Mouse (Mus musculus): ENCODE measurements around the gene Hist1h4i. TPM values are rescaled to one million over a fixed set of nuclear protein-coding genes. Genes with fewer than 3 reads are reported as not detected.
A peak's percentile ranks its signal among the peaks of the same experiment; 100 is the strongest.
"Not testable (repeated sequence)": the region's sequence is repeated elsewhere in the genome, so short reads cannot be mapped to it uniquely, and the experiment has no call there.

The Hist1h4i gene
- polyA plus RNA-seq, 1 experiment from 2014 or later = 31.9 TPM

DNA sequence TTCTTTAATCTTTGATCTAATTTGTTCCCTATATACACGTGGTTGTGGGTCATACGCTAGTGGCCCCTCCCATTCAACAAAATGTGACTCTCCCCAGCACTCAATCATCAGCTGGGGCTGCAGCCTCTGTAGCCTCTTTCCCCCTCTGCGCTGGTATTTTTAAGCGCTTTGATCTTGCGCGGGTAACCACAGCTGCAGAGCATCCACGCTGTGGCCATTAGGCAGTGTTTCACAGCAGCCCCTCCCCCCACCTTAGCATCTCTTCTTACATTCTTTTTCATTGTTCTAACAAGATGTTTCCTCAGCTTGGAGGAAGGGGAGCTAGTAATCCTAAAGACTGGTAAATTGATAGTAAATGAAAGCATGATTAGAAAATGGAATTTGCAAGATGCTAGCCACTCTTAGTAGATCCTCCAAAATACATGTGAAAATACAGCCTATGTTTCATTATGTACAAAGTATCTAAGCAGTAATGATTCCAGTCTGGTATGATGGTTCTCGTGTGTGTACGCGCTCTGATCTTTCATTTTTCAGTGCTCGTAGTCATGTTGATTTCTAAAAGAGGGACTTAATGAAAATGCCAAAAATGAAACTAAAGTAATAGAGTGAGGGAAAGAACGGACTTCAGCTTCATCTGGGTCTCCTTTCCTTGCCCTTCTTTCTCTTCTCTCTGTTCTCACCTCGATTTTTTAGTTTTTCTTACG is 8.7 kb upstream of the Hist1h4i start:
- Histone ChIP-seq H3K9ac (replicated peaks; ENCODE audit: low read length) (no peak overlapping the region), H3K4me3 (ENCODE audit: low read depth, low read length) (peak overlapping the region; percentile 42), H3K4me1 (ENCODE audit: control insufficient read depth, insufficient read depth, low read length) (no peaks in the 10 kb centered on the region), H3K36me3 (replicated peaks; ENCODE audit: control insufficient read depth, insufficient read depth, low read depth, low read length) (no peaks in the 10 kb centered on the region), H3K27me3 (ENCODE audit: control insufficient read depth, insufficient read depth, low read length) (no peaks in the 10 kb centered on the region), H3K27ac (replicated peaks; ENCODE audit: low read depth, low read length) (peak overlapping the region; percentile 37; the same call in 1 of the 2 replicates), H3K4me2 (ENCODE audit: low read depth, low read length) (peak overlapping the region; percentile 43), H3K9me3 (replicated peaks; ENCODE audit: control insufficient read depth, low read length) (no peaks in the 10 kb centered on the region)
- ATAC-seq (replicated peaks; ENCODE audit: insufficient number of reproducible peaks, low FRiP score, low TSS enrichment, low read depth) = peak; percentile 64
- WGBS = 1% methylated on average over 14 of the region's 14 CpGs
- DNase-seq (ENCODE audit: low spot score) = peak; percentile 89

DNA sequence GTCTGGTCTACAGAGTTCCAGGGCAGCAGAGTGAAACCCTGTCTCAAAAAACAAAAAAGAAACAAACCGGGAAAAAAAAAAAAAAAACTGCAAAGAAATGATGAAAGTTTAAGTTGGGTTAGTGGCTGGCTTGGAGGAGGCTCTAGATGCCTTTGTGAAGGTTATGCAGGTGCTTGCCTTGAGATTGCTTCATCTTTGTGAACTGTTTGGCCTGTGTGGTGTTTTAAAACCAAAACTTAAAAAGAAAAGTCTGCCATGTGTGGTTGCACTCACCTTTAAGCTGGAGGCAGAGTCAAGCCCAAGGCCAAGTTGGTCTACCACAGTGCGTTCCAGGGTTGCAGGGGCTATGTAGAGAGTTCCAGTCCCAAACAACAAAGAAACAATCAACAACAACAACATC is 7.9 kb upstream of the Hist1h4i start:
- H3K9ac ChIP-seq (replicated peaks; ENCODE audit: low read length) = no peak overlapping the region
- WGBS = 79% methylated on average over 2 of the region's 2 CpGs
- ATAC-seq (replicated peaks; ENCODE audit: insufficient number of reproducible peaks, low FRiP score, low TSS enrichment, low read depth) (no peak), DNase-seq (ENCODE audit: low spot score) (no peak)
- H3K9me3 ChIP-seq (replicated peaks; ENCODE audit: control insufficient read depth, low read length) = no peaks in the 10 kb centered on the region
- H3K4me2 ChIP-seq (ENCODE audit: low read depth, low read length) = no peak overlapping the region
- H3K4me1 ChIP-seq (ENCODE audit: control insufficient read depth, insufficient read depth, low read length) = no peaks in the 10 kb centered on the region
- H3K36me3 ChIP-seq (replicated peaks; ENCODE audit: control insufficient read depth, insufficient read depth, low read depth, low read length) = no peaks in the 10 kb centered on the region
- no peaks in the 10 kb centered on the region for H3K27me3 ChIP-seq (ENCODE audit: control insufficient read depth, insufficient read depth, low read length)
- H3K4me3 ChIP-seq (ENCODE audit: low read depth, low read length) = no peak overlapping the region
- no peak overlapping the region for H3K27ac ChIP-seq (replicated peaks; ENCODE audit: low read depth, low read length)

DNA sequence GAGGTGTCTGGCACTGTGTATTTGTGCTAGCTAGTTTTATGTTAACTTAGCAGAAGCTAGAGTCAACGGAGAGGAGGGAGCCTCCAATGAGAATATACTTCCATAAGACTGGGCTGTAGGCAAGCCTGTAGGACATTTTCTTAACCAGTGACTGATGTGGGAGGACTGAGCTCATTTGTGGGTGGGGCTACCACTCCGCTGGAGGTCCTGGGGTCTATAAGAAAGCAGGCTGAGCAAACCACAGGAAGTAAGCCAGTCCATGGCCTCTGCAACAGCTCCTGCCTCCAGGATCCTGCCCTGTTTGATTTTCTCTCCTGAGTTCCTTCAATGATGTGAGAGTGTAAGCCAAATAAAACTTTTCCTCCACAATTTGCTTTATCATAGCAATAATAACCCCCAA is 4.1 kb upstream of the Hist1h4i start:
- H3K27ac ChIP-seq (replicated peaks; ENCODE audit: low read depth, low read length) = no peak overlapping the region
- H3K4me1 ChIP-seq (ENCODE audit: control insufficient read depth, insufficient read depth, low read length) = no peaks in the 10 kb centered on the region
- no peaks in the 10 kb centered on the region for H3K27me3 ChIP-seq (ENCODE audit: control insufficient read depth, insufficient read depth, low read length)
- H3K9me3 ChIP-seq (replicated peaks; ENCODE audit: control insufficient read depth, low read length) = no peaks in the 10 kb centered on the region
- H3K36me3 ChIP-seq (replicated peaks; ENCODE audit: control insufficient read depth, insufficient read depth, low read depth, low read length) = no peaks in the 10 kb centered on the region
- H3K4me3 ChIP-seq (ENCODE audit: low read depth, low read length) = no peak overlapping the region
- 53% methylated on average over 2 of the region's 2 CpGs for WGBS
- DNase-seq (ENCODE audit: low spot score) = no peak
- no peak overlapping the region for H3K9ac ChIP-seq (replicated peaks; ENCODE audit: low read length)
- ATAC-seq (replicated peaks; ENCODE audit: insufficient number of reproducible peaks, low FRiP score, low TSS enrichment, low read depth) = no peak
- no peak overlapping the region for H3K4me2 ChIP-seq (ENCODE audit: low read depth, low read length)

DNA sequence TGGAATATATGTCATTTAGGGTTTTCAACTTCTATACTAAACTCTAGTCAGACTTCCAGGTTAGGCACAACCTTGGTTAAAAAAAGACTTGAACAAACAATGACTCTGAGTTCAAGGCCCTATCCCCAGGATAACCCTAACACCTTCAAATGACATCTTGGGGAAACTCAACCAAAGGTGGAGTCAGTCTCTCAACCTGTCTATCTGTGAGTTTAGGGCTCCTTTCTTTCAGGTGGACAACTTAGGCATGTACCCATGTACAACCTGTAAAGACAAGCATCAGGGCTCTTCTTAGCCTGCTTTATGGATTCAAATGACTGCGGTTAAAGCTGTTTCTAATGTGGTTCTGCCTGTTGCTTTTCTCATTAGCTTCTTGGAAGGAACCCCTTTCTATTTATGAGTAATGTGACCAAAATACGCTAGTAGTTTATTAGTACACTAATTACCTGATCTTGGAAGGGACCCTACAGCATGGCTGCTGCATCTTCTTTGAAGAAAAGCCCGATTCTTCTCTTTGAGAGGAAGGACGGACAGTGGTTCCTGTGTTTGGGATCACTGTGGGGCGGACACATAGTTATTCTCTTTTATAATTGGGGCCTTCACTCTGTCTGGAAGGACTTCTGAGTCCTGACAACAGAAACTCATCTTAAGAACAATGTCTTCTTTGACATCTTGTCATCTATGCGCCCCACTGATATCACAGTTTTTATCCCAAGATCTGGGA is 3.4 kb upstream of the Hist1h4i start:
- no peak overlapping the region for H3K9ac ChIP-seq (replicated peaks; ENCODE audit: low read length)
- ATAC-seq (replicated peaks; ENCODE audit: insufficient number of reproducible peaks, low FRiP score, low TSS enrichment, low read depth) (no peak), DNase-seq (ENCODE audit: low spot score) (no peak)
- no peak overlapping the region for H3K4me2 ChIP-seq (ENCODE audit: low read depth, low read length)
- no peaks in the 10 kb centered on the region for H3K9me3 ChIP-seq (replicated peaks; ENCODE audit: control insufficient read depth, low read length)
- no peak overlapping the region; the same call in 1 of the 2 replicates for H3K27ac ChIP-seq (replicated peaks; ENCODE audit: low read depth, low read length)
- no peaks in the 10 kb centered on the region for H3K36me3 ChIP-seq (replicated peaks; ENCODE audit: control insufficient read depth, insufficient read depth, low read depth, low read length)
- 84% methylated on average over 6 of the region's 6 CpGs for WGBS
- H3K4me3 ChIP-seq (ENCODE audit: low read depth, low read length) = no peak overlapping the region
- H3K27me3 ChIP-seq (ENCODE audit: control insufficient read depth, insufficient read depth, low read length) = no peaks in the 10 kb centered on the region
- H3K4me1 ChIP-seq (ENCODE audit: control insufficient read depth, insufficient read depth, low read length) = no peaks in the 10 kb centered on the region

- H3K36me3 ChIP-seq (replicated peaks; ENCODE audit: control insufficient read depth, insufficient read depth, low read depth, low read length) = no peaks in the 10 kb centered on the region
- H3K4me3 ChIP-seq (ENCODE audit: low read depth, low read length) = peak overlapping the region; percentile 36
- peak overlapping the region; percentile 50 for H3K9ac ChIP-seq (replicated peaks; ENCODE audit: low read length)
- 1% methylated on average over 10 of the region's 14 CpGs for WGBS
- ATAC-seq (replicated peaks; ENCODE audit: insufficient number of reproducible peaks, low FRiP score, low TSS enrichment, low read depth) (peak; percentile 12; the same call in 1 of the 2 replicates), DNase-seq (ENCODE audit: low spot score) (peak; percentile 90)
- peak overlapping the region; percentile 84 for H3K27ac ChIP-seq (replicated peaks; ENCODE audit: low read depth, low read length)
- H3K4me1 ChIP-seq (ENCODE audit: control insufficient read depth, insufficient read depth, low read length) = no peaks in the 10 kb centered on the region
- H3K9me3 ChIP-seq (replicated peaks; ENCODE audit: control insufficient read depth, low read length) = no peaks in the 10 kb centered on the region
- no peaks in the 10 kb centered on the region for H3K27me3 ChIP-seq (ENCODE audit: control insufficient read depth, insufficient read depth, low read length)
- peak overlapping the region; percentile 46 for H3K4me2 ChIP-seq (ENCODE audit: low read depth, low read length)
Observed at GRCm38 (mm10) chr13:22043503-22044431, 2.6 kb upstream of the Hist1h4i start.

DNA sequence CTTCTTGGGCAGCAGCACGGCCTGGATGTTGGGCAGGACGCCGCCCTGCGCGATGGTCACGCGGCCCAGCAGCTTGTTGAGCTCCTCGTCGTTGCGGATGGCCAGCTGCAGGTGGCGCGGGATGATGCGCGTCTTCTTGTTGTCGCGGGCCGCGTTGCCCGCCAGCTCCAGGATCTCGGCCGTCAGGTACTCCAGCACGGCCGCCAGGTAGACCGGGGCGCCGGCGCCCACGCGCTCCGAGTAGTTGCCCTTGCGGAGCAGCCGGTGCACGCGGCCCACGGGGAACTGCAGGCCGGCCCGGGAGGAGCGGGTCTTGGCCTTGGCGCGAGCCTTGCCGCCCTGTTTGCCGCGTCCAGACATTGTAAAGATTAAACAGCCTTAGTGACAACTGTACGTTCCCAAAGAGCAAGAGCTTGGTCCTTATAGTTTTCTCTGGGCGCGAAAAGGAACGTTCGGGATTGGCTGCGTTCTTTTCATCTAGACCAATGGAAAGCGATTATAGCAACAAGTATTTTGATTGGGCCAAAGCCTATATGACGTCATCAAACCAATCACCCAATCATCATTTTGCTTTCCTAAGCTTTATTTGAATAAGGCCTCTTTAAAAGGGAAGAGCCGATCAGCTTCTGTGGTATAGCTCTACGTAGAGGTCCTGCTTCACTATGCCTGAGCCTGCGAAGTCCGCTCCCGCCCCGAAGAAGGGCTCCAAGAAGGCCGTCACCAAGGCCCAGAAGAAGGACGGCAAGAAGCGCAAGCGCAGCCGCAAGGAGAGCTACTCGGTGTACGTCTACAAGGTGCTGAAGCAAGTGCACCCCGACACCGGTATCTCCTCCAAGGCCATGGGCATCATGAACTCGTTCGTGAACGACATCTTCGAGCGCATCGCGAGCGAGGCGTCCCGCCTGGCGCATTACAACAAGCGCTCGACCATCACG is 1.7 kb upstream of the Hist1h4i start, which contains the start of the genes Hist1h2ag and Hist1h2bj:
TSS of gene Hist1h2ag (minus strand) at position 377 of the 935 bp plus-strand sequence.
TSS of gene Hist1h2bj (plus strand) at position 647 of the 935 bp plus-strand sequence.
- not testable (repeated sequence) for H3K27me3 ChIP-seq (ENCODE audit: control insufficient read depth, insufficient read depth, low read length); H3K4me1 ChIP-seq (ENCODE audit: control insufficient read depth, insufficient read depth, low read length); H3K9me3 ChIP-seq (replicated peaks; ENCODE audit: control insufficient read depth, low read length); H3K36me3 ChIP-seq (replicated peaks; ENCODE audit: control insufficient read depth, insufficient read depth, low read depth, low read length)
- Histone ChIP-seq H3K4me2 (ENCODE audit: low read depth, low read length) (peak within 1 kb of the TSS; percentile 72), H3K27ac (replicated peaks; ENCODE audit: low read depth, low read length) (peak within 1 kb of the TSS; percentile 97), H3K9ac (replicated peaks; ENCODE audit: low read length) (peak within 1 kb of the TSS; percentile 73), H3K4me3 (ENCODE audit: low read depth, low read length) (peak within 1 kb of the TSS; percentile 42)
- DNase-seq (ENCODE audit: low spot score) (peak; percentile 99), ATAC-seq (replicated peaks; ENCODE audit: insufficient number of reproducible peaks, low FRiP score, low TSS enrichment, low read depth) (peak; percentile 92)
- whole genome bisulfite sequencing = 0% methylated on average over 34 of the region's 80 CpGs

Measured in embryonic facial prominence, embryonic 11.5 days (tissue).